Mouse (Mus musculus): ENCODE measurements around the gene Gm20388. TPM values are rescaled to one million over a fixed set of nuclear protein-coding genes. Genes with fewer than 3 reads are reported as not detected.
A peak's percentile ranks its signal among the peaks of the same experiment; 100 is the strongest.

Gene Gm20388
- polyA plus RNA-seq, 1 experiment = 49.7 TPM

- TF ChIP-seq POLR2A (IDR thresholded peaks at IDR 0.05; ENCODE audit: low read depth, low read length) (no peak), CTCF (conservative IDR thresholded peaks at IDR 0.05; ENCODE audit: insufficient read depth, insufficient read length, low read depth, low read length) (no peak)
- WGBS = 52% methylated on average over 18 of the region's 18 CpGs
- peak; percentile 75 for DNase-seq
These were observed 320.3 kb downstream of the Gm20388 start for GRCm38 (mm10) chr8:120230715-120231614.

DNA sequence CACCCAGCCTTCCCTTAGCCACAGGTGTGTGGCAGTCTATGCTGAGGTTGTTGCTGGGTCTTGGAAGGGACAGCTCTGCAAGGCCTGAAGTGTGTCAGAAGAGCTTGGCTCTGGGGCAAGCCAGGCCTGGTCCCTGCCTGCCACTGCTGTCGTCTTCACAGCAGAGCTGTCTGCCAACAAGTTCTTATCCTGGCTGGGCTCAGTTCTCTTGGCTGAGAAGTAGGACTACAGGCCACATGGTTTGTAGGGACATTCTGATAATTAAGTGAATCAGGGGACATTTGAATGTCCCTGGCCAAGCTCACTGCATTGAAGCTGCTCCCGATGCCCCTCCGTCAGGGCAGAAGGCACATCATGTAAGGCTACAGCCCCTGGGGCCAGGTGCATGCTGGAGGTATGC is 321.2 kb downstream of the Gm20388 start:
- no peaks in the 10 kb centered on the region for H3K36me3 ChIP-seq (ENCODE audit: control insufficient read depth, insufficient read depth, low read length)
- TF ChIP-seq POLR2A (IDR thresholded peaks at IDR 0.05; ENCODE audit: low read depth, low read length) (no peak), CTCF (conservative IDR thresholded peaks at IDR 0.05; ENCODE audit: insufficient read depth, insufficient read length, low read depth, low read length) (no peak)
- peaks cover 3% of the 10 kb centered on the region for H3K27me3 ChIP-seq (replicated peaks; ENCODE audit: control insufficient read depth, insufficient read depth, low read length)
- 71% methylated on average over 3 of the region's 3 CpGs for WGBS
- no peaks in the 10 kb centered on the region for H3K4me1 ChIP-seq (ENCODE audit: control insufficient read depth, insufficient read depth, low read length)
- no peak overlapping the region for H3K4me3 ChIP-seq (ENCODE audit: insufficient read depth, low read depth, low read length)
- H3K27ac ChIP-seq (ENCODE audit: insufficient read depth, low read depth, low read length) = no peak overlapping the region
- DNase-seq = no peak

More at GRCm38 (mm10) chr8:120230715-120231614, 320.3 kb downstream of the Gm20388 start:
- Histone ChIP-seq H3K27me3 (replicated peaks; ENCODE audit: control insufficient read depth, insufficient read depth, low read length) (peaks cover 3% of the 10 kb centered on the region), H3K4me1 (ENCODE audit: control insufficient read depth, insufficient read depth, low read length) (no peaks in the 10 kb centered on the region), H3K4me3 (ENCODE audit: insufficient read depth, low read depth, low read length) (peak overlapping the region; percentile 58; the same call in 1 of the 2 replicates), H3K36me3 (ENCODE audit: control insufficient read depth, insufficient read depth, low read length) (no peaks in the 10 kb centered on the region), H3K27ac (ENCODE audit: insufficient read depth, low read depth, low read length) (no peak overlapping the region)

DNA sequence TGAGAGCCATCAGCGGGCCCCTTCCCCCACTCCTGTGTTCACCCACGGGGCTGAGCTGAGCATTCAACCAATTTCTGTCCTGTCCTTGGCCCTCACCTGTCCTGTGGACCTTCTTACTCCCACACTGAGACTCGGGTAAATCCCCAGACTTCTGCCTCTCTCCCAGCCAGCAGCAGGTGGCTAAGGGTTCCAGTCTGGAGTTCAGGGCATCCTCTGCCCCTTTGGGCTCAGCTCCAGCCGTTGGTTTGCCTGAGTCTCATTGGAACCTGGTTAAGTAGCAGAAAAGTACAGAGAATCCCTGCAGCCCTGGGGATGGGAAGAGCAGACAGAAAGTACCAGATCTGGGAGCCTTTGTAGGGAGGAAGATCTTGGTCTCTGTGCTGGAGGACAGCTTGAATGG is 321.8 kb downstream of the Gm20388 start:
- Histone ChIP-seq H3K4me1 (ENCODE audit: control insufficient read depth, insufficient read depth, low read length) (no peaks in the 10 kb centered on the region), H3K27me3 (replicated peaks; ENCODE audit: control insufficient read depth, insufficient read depth, low read length) (peaks cover 3% of the 10 kb centered on the region), H3K4me3 (ENCODE audit: insufficient read depth, low read depth, low read length) (no peak overlapping the region), H3K36me3 (ENCODE audit: control insufficient read depth, insufficient read depth, low read length) (no peaks in the 10 kb centered on the region), H3K27ac (ENCODE audit: insufficient read depth, low read depth, low read length) (no peak overlapping the region)
- 46% methylated on average over 4 of the region's 4 CpGs for WGBS
- DNase-seq = no peak
- TF ChIP-seq POLR2A (IDR thresholded peaks at IDR 0.05; ENCODE audit: low read depth, low read length) (no peak), CTCF (conservative IDR thresholded peaks at IDR 0.05; ENCODE audit: insufficient read depth, insufficient read length, low read depth, low read length) (no peak)

DNA sequence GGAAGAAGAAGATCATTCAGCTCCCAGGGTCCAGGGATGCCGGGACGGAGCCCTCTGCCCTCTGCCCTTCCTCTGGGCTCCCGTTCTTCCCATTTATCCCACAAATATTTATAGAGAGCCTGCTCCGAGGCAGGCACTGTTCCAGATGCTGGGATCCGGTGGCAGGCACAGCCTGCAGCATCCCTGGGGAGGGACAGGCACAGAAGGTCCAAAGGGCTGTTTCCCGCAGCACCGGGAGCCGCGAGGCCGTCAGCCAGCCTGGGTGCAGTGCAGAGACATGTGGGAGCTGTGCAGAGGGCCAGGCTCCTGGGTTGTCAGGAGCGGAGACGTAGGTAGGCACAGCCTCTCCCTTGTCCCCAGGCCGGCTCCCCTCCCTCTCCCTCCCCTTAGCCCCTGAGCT is 322.3 kb downstream of the Gm20388 start:
- peaks cover 3% of the 10 kb centered on the region for H3K27me3 ChIP-seq (replicated peaks; ENCODE audit: control insufficient read depth, insufficient read depth, low read length)
- WGBS = 33% methylated on average over 13 of the region's 13 CpGs
- no peaks in the 10 kb centered on the region for H3K4me1 ChIP-seq (ENCODE audit: control insufficient read depth, insufficient read depth, low read length)
- no peak overlapping the region for H3K4me3 ChIP-seq (ENCODE audit: insufficient read depth, low read depth, low read length)
- DNase-seq = peak; percentile 70
- no peaks in the 10 kb centered on the region for H3K36me3 ChIP-seq (ENCODE audit: control insufficient read depth, insufficient read depth, low read length)
- TF ChIP-seq POLR2A (IDR thresholded peaks at IDR 0.05; ENCODE audit: low read depth, low read length) (no peak), CTCF (conservative IDR thresholded peaks at IDR 0.05; ENCODE audit: insufficient read depth, insufficient read length, low read depth, low read length) (no peak)
- no peak overlapping the region for H3K27ac ChIP-seq (ENCODE audit: insufficient read depth, low read depth, low read length)

- H3K4me3 ChIP-seq (ENCODE audit: insufficient read depth, low read depth, low read length) = no peak overlapping the region
- no peaks in the 10 kb centered on the region for H3K36me3 ChIP-seq (ENCODE audit: control insufficient read depth, insufficient read depth, low read length)
- H3K27ac ChIP-seq (ENCODE audit: insufficient read depth, low read depth, low read length) = no peak overlapping the region
- 59% methylated on average over 12 of the region's 12 CpGs for WGBS
- no peak for DNase-seq
- H3K27me3 ChIP-seq (replicated peaks; ENCODE audit: control insufficient read depth, insufficient read depth, low read length) = no peaks in the 10 kb centered on the region; the same call in 1 of the 2 replicates
- TF ChIP-seq CTCF (conservative IDR thresholded peaks at IDR 0.05; ENCODE audit: insufficient read depth, insufficient read length, low read depth, low read length) (no peak), POLR2A (IDR thresholded peaks at IDR 0.05; ENCODE audit: low read depth, low read length) (no peak)
- no peaks in the 10 kb centered on the region for H3K4me1 ChIP-seq (ENCODE audit: control insufficient read depth, insufficient read depth, low read length)
These were observed 323.8 kb downstream of the Gm20388 start for GRCm38 (mm10) chr8:120234457-120234856.

DNA sequence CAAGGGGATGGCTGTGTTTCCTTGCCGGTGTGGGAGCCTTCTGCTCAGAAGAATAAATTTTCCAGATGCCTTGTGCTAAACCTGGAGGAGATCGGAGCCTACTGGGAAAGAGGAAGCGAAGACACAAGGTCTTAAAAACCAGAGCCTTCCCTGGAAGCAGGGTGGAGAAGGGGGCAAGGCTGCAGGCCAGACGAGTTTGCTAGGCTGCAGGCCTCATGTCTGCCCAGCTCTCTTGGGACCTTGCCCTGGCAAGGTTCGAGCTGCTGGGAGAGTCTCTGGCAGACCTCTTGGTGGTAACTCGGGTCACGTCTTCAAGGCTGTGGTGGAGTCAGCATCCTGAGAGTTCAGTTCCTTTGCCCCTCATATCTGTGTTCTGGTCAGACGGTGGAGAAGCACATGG is 324.2 kb downstream of the Gm20388 start:
- H3K36me3 ChIP-seq (ENCODE audit: control insufficient read depth, insufficient read depth, low read length) = no peaks in the 10 kb centered on the region
- DNase-seq = no peak

GRCm38 (mm10) chr8:120243222-120243621 is 332.6 kb downstream of the Gm20388 start:
- DNase-seq = peak; percentile 53
- Histone ChIP-seq H3K27ac (ENCODE audit: insufficient read depth, low read depth, low read length) (no peak overlapping the region), H3K4me1 (ENCODE audit: control insufficient read depth, insufficient read depth, low read length) (no peaks in the 10 kb centered on the region), H3K27me3 (replicated peaks; ENCODE audit: control insufficient read depth, insufficient read depth, low read length) (no peaks in the 10 kb centered on the region), H3K36me3 (ENCODE audit: control insufficient read depth, insufficient read depth, low read length) (no peaks in the 10 kb centered on the region), H3K4me3 (ENCODE audit: insufficient read depth, low read depth, low read length) (no peak overlapping the region)
- 79% methylated on average over 4 of the region's 4 CpGs for WGBS
- TF ChIP-seq POLR2A (IDR thresholded peaks at IDR 0.05; ENCODE audit: low read depth, low read length) (no peak), CTCF (conservative IDR thresholded peaks at IDR 0.05; ENCODE audit: insufficient read depth, insufficient read length, low read depth, low read length) (no peak)

More for the DNA sequence above, 324.2 kb downstream of the Gm20388 start:
- Histone ChIP-seq H3K4me1 (ENCODE audit: control insufficient read depth, insufficient read depth, low read length) (no peaks in the 10 kb centered on the region), H3K4me3 (ENCODE audit: insufficient read depth, low read depth, low read length) (no peak overlapping the region), H3K27me3 (replicated peaks; ENCODE audit: control insufficient read depth, insufficient read depth, low read length) (no peaks in the 10 kb centered on the region), H3K27ac (ENCODE audit: insufficient read depth, low read depth, low read length) (no peak overlapping the region)
- 50% methylated on average over 8 of the region's 8 CpGs for WGBS
- TF ChIP-seq CTCF (conservative IDR thresholded peaks at IDR 0.05; ENCODE audit: insufficient read depth, insufficient read length, low read depth, low read length) = no peak
- no peak for TF ChIP-seq POLR2A (IDR thresholded peaks at IDR 0.05; ENCODE audit: low read depth, low read length)

Measured in kidney, adult 2 months (tissue).